Mouse (Mus musculus): ENCODE measurements around the gene Qrich2. TPM values are rescaled to one million over a fixed set of nuclear protein-coding genes. Genes with fewer than 3 reads are reported as not detected.

Qrich2 gene
- polyA plus RNA-seq, 1 experiment from 2014 or later: not detected

DNA sequence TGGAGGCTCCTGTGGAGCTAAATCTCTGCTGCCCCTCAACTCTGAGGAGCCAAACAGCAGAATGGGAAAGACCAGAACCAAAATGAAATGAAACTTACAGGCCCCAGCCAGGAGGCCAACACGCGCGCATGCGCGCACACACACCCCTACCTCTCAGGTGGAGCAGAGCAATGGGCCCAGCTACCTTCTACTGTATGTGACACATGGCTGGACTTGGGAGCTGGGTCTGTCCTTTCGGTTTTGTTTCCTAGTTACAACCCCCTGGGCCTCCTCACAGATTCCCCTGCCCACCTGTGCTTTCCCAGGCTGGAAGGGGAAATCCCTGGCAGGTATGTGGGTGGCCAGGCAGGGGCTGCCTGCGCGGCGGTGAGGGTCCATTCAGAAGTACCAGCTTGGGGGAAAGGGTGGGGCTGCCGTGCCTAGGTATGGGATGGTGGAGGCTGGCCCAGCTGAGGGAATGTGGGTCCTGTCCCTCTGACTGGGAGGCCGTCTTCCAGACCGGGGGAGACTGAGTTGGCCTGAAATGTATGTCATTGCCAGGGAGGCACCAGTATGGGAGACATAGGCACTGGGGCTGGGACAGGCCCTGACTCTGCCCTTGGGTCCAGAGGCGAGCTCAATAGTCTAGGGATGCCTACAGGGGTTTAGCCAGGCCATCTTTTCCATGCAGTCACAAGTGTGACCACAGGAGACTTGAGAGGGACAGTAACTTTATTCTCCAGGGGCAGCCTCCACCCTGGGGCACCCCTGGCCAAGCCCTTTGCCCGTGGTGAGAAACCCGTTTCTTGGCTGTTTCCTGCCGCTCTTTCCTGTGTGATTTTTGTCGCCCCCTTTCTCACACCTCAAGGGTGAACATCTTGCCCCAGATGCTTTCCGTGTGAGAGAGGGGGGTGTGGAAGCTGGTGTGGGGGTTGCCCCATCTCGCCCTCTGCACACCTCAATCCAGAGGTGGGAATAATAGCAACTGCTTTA, 26.5 kb downstream of the Qrich2 start:
- no peak overlapping the region for H3K4me2 ChIP-seq
- 78% methylated on average over 19 of the region's 19 CpGs for WGBS
- no peak overlapping the region for H3K4me3 ChIP-seq (ENCODE audit: low read depth, low read length)
- no peak overlapping the region for H3K9ac ChIP-seq (ENCODE audit: low read depth, low read length)
- H3K36me3 ChIP-seq (ENCODE audit: control insufficient read depth, insufficient read depth, low read length): peaks cover 14% of the 10 kb centered on the region
- no peaks in the 10 kb centered on the region for H3K9me3 ChIP-seq (ENCODE audit: control insufficient read depth, low read length)
- DNase-seq (ENCODE audit: low spot score) (no peak), ATAC-seq (replicated peaks; ENCODE audit: low FRiP score) (no peak)
- H3K27ac ChIP-seq (ENCODE audit: low read depth, low read length): no peak overlapping the region
- H3K27me3 ChIP-seq (replicated peaks; ENCODE audit: control insufficient read depth, insufficient read depth, low read length): no peaks in the 10 kb centered on the region
- peaks cover 31% of the 10 kb centered on the region for H3K4me1 ChIP-seq (replicated peaks; ENCODE audit: control insufficient read depth, insufficient read depth, low read length)

- Histone ChIP-seq H3K9me3 (ENCODE audit: control insufficient read depth, low read length) (no peaks in the 10 kb centered on the region), H3K4me2 (peak overlapping the region; percentile 91; the same call in 1 of the 2 replicates), H3K27ac (ENCODE audit: low read depth, low read length) (peak overlapping the region; percentile 94; the same call in 1 of the 2 replicates), H3K4me3 (ENCODE audit: low read depth, low read length) (no peak overlapping the region; the same call in 1 of the 2 replicates), H3K9ac (ENCODE audit: low read depth, low read length) (peak overlapping the region; percentile 18), H3K27me3 (replicated peaks; ENCODE audit: control insufficient read depth, insufficient read depth, low read length) (no peaks in the 10 kb centered on the region), H3K4me1 (replicated peaks; ENCODE audit: control insufficient read depth, insufficient read depth, low read length) (peaks cover 33% of the 10 kb centered on the region), H3K36me3 (ENCODE audit: control insufficient read depth, insufficient read depth, low read length) (peaks cover 14% of the 10 kb centered on the region)
- DNase-seq (ENCODE audit: low spot score): no peak
- ATAC-seq (replicated peaks; ENCODE audit: low FRiP score): no peak
- WGBS: 83% methylated on average over 11 of the region's 11 CpGs
These were observed 28.5 kb downstream of the Qrich2 start for GRCm38 (mm10) chr11:116437541-116437940.

GRCm38 (mm10) chr11:116436725-116437331, 29.2 kb downstream of the Qrich2 start:
- ATAC-seq (replicated peaks; ENCODE audit: low FRiP score): no peak
- Histone ChIP-seq H3K36me3 (ENCODE audit: control insufficient read depth, insufficient read depth, low read length) (peaks cover 14% of the 10 kb centered on the region), H3K4me3 (ENCODE audit: low read depth, low read length) (peak overlapping the region; percentile 87), H3K4me2 (peak overlapping the region; percentile 91), H3K27me3 (replicated peaks; ENCODE audit: control insufficient read depth, insufficient read depth, low read length) (no peaks in the 10 kb centered on the region), H3K9ac (ENCODE audit: low read depth, low read length) (peak overlapping the region; percentile 18), H3K4me1 (replicated peaks; ENCODE audit: control insufficient read depth, insufficient read depth, low read length) (peaks cover 33% of the 10 kb centered on the region), H3K9me3 (ENCODE audit: control insufficient read depth, low read length) (no peaks in the 10 kb centered on the region), H3K27ac (ENCODE audit: low read depth, low read length) (peak overlapping the region; percentile 94)
- WGBS: 28% methylated on average over 4 of the region's 4 CpGs
- no peak for DNase-seq (ENCODE audit: low spot score)

DNA sequence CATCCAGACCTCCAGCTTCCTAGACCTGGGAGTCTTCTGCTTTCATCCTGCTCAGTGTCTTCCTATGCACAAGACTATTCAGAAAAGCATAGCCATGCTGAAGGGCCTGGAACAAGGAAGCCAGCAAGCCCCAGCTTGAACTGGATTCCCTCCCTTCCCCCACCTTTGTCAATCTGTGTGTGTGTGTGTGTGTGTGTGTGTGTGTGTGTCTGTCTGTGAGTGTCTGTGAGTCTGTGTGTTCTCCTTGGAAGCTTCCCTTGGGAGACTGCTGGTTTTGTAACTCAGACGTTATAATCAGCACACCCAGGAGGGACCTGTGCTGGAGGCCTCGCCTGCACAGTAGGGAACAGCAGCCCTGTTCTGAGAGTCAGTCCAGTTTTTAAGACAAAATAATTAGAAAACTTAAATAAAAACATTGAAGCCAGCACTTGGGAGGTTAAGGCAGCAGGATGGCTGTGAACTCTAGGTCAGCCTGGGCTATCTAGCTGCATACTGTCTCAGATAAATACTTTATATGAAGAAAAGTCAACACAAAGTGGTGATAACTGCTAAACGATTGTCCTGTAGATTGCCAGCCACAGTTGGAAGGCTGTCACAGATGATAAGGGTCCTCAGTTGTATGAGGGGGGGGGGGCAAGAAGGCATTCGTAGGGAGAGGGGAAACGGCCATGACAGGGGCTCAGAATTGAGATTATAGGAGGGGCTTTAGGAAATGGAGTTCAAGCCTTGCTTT, 29.9 kb downstream of the Qrich2 start:
- ATAC-seq (replicated peaks; ENCODE audit: low FRiP score) (no peak), DNase-seq (ENCODE audit: low spot score) (no peak)
- peaks cover 14% of the 10 kb centered on the region for H3K36me3 ChIP-seq (ENCODE audit: control insufficient read depth, insufficient read depth, low read length)
- peaks cover 34% of the 10 kb centered on the region for H3K4me1 ChIP-seq (replicated peaks; ENCODE audit: control insufficient read depth, insufficient read depth, low read length)
- H3K27me3 ChIP-seq (replicated peaks; ENCODE audit: control insufficient read depth, insufficient read depth, low read length): no peaks in the 10 kb centered on the region
- peak overlapping the region; percentile 87 for H3K4me3 ChIP-seq (ENCODE audit: low read depth, low read length)
- WGBS: 20% methylated on average over 5 of the region's 5 CpGs
- H3K9ac ChIP-seq (ENCODE audit: low read depth, low read length): peak overlapping the region; percentile 18
- no peaks in the 10 kb centered on the region for H3K9me3 ChIP-seq (ENCODE audit: control insufficient read depth, low read length)
- H3K4me2 ChIP-seq: peak overlapping the region; percentile 91
- H3K27ac ChIP-seq (ENCODE audit: low read depth, low read length): peak overlapping the region; percentile 94

DNA sequence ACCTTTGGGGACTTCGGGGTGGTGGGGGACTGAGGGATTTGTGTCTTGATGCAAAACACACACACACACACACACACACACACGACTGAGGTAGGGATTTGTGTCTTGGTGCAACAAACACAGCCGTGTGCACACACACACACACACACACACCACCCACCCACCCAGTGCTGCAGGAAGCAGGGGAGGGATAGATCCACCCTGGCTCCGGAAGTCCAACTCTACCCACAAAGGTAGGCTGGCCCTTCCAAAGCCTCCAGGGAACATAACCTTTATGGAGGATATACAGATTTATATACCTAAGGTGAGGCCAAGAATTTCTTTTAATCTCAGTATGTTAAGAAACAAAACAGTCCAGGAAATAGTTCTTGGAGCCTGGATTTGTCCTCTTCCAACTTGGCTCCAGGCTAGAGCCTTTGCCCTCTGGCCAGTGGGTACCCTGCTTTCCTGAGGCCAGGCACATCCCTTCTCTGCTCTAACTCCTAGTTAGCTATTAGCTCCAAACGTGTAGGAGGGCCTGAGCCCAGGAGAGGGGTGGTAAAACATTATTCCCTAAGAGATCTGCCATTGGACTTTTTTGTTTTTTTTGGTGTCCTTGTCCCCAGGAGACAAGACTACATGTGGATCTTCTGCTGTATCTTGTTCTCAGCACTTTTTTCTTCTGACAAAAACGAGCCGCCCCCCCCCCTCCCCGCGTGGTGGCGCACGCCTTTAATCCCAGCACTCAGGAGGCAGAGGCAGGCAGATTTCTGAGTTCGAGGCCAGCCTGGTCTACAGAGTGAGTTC, 30.9 kb downstream of the Qrich2 start:
- Histone ChIP-seq H3K9ac (ENCODE audit: low read depth, low read length) (peak overlapping the region; percentile 92), H3K27ac (ENCODE audit: low read depth, low read length) (peak overlapping the region; percentile 94), H3K9me3 (ENCODE audit: control insufficient read depth, low read length) (no peaks in the 10 kb centered on the region), H3K4me3 (ENCODE audit: low read depth, low read length) (peak overlapping the region; percentile 87), H3K4me2 (peak overlapping the region; percentile 91), H3K27me3 (replicated peaks; ENCODE audit: control insufficient read depth, insufficient read depth, low read length) (no peaks in the 10 kb centered on the region), H3K4me1 (replicated peaks; ENCODE audit: control insufficient read depth, insufficient read depth, low read length) (peaks cover 38% of the 10 kb centered on the region), H3K36me3 (ENCODE audit: control insufficient read depth, insufficient read depth, low read length) (peaks cover 14% of the 10 kb centered on the region)
- DNase-seq (ENCODE audit: low spot score) (no peak), ATAC-seq (replicated peaks; ENCODE audit: low FRiP score) (no peak)
- WGBS: 45% methylated on average over 12 of the region's 12 CpGs

DNA sequence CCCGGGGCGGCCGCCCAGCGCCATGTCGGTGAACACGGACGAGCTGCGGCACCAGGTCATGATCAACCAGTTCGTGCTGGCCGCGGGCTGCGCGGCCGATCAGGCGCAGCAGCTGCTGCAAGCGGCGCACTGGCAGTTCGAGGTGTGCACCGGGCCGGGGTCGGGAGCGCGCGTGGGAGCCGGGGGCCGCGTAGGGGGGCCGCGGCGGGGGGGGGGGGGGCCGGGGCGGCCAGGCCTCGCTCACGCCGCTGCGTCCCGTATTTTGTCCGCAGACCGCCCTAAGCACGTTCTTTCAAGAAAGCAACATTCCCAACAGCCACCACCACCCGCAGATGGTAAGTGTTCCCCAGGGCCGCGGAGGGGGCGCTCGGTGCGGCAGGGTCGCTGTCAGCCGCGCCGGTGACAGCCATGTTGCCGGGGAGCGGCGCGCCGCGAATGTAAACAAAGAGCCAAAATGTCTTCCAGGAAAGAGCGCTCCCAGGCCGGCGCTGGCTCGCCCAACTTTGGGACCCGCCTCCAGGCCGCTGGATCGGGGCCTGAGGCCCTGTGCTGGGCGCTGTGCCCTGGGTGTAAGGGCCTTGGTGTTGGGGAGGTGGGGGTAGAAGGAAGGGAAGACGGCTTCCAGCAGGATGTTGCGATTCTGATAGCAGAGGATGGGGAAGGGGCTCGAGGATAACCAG, 31.6 kb downstream of the Qrich2 start:
- Histone ChIP-seq H3K36me3 (ENCODE audit: control insufficient read depth, insufficient read depth, low read length) (peaks cover 14% of the 10 kb centered on the region), H3K4me1 (replicated peaks; ENCODE audit: control insufficient read depth, insufficient read depth, low read length) (peaks cover 43% of the 10 kb centered on the region), H3K4me2 (peak overlapping the region; percentile 91), H3K9me3 (ENCODE audit: control insufficient read depth, low read length) (no peaks in the 10 kb centered on the region), H3K27me3 (replicated peaks; ENCODE audit: control insufficient read depth, insufficient read depth, low read length) (no peaks in the 10 kb centered on the region), H3K27ac (ENCODE audit: low read depth, low read length) (peak overlapping the region; percentile 94), H3K9ac (ENCODE audit: low read depth, low read length) (peak overlapping the region; percentile 92), H3K4me3 (ENCODE audit: low read depth, low read length) (peak overlapping the region; percentile 87)
- under 1% methylated on average over 49 of the region's 67 CpGs for WGBS
- ATAC-seq (replicated peaks; ENCODE audit: low FRiP score) (no peak), DNase-seq (ENCODE audit: low spot score) (peak; percentile 75)

DNA sequence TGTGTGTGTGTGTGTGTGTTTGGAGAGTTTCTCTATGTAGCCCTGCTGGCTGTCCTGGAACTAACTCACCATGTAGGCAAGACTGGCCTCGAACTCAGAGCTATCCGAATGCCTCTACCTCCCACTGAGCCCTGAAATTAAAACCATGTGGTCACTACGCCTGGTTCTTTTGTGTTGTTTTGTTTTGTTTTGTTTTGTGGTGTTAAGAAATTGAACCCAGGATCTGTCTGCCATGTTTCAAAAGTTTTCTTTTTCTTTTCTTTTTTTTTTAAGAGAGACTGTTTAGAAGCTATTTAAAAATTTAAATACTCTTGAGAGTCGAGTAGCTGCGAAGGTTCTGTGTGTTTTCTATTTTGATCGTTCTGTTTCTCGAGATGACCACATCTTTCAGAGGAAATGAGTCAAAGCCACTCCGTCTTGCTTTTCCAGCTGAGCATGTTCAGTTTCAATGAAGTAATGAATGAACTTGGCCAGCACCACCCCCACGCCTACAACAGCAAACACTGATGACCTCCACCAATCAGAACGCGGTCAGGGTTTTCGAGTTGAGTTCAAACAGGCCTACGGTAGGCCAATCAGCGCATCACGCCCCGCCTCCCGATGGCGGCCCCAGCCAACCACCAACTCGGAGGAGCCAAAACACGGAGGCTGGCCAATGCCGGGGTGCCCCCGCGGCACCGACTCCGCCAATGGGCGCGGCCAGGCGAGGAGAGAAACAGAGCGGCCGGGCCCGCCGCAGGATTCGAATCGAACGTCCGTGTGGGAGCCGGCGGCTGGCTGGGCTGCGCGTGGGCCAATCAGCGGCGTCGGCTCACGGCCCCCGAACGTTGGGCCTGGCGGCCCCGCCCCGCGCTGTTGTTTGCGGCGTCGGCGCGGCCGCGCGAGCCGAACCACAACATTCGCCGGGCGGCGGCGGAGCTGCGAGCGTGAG, 32.4 kb downstream of the Qrich2 start, which contains the start of gene Ubald2:
TSS of gene Ubald2 (plus strand) at position 739 of the 931 bp plus-strand sequence.
- ATAC-seq (replicated peaks; ENCODE audit: low FRiP score): peak; percentile 94
- no peaks in the 10 kb centered on the region for H3K27me3 ChIP-seq (replicated peaks; ENCODE audit: control insufficient read depth, insufficient read depth, low read length)
- peaks cover 51% of the 10 kb centered on the region for H3K4me1 ChIP-seq (replicated peaks; ENCODE audit: control insufficient read depth, insufficient read depth, low read length)

More for the DNA sequence above, 32.4 kb downstream of the Qrich2 start, which contains the start of gene Ubald2:
- peak within 1 kb of the TSS; percentile 91 for H3K4me2 ChIP-seq
- H3K9ac ChIP-seq (ENCODE audit: low read depth, low read length): peak within 1 kb of the TSS; percentile 92
- H3K27ac ChIP-seq (ENCODE audit: low read depth, low read length): peak within 1 kb of the TSS; percentile 94
- peak within 1 kb of the TSS; percentile 87 for H3K4me3 ChIP-seq (ENCODE audit: low read depth, low read length)
- no peaks in the 10 kb centered on the region for H3K9me3 ChIP-seq (ENCODE audit: control insufficient read depth, low read length)
- 2% methylated on average over 64 of the region's 66 CpGs for WGBS
- DNase-seq (ENCODE audit: low spot score): peak; percentile 98
- H3K36me3 ChIP-seq (ENCODE audit: control insufficient read depth, insufficient read depth, low read length): peaks cover 12% of the 10 kb centered on the region

Measured in liver, embryonic 11.5 days (tissue).